Mouse (Mus musculus) frontal cortex, postnatal 25 days (tissue): Measurements from ENCODE around the gene Fancc.
A peak's percentile ranks its signal among the peaks of the same experiment; 100 is the strongest.
"Not testable (repeated sequence)": the region's sequence is repeated elsewhere in the genome, so short reads cannot be mapped to it uniquely, and the experiment has no call there.

Source experiments
- DNase-seq, 2 experiments: peaks; one replicate each; pipeline ENCODE4 v3.0.0; 2022; ENCODE audit warnings: low spot score in 2 of 2

Gene Fancc

DNA sequence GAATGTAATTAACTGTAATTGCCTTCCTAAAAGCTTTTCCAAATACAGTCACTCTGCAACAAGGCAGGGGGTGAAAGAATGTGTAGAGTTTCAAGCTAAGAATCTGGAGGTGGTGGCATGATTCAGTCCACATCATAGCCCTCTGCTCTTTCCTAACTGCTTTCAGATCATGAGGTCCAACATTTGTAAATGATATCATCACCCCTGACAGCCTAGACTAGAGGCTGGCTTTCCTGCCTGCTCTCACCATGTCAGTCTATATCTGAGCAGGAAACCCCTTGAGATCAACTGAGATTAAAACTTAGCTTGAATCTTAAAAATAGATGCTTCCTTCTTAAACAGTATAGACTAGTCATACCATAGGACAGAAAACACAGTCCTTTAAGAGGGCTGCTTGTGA lies 75.9 kb downstream of the Fancc start:
- no peak for DNase-seq

DNA sequence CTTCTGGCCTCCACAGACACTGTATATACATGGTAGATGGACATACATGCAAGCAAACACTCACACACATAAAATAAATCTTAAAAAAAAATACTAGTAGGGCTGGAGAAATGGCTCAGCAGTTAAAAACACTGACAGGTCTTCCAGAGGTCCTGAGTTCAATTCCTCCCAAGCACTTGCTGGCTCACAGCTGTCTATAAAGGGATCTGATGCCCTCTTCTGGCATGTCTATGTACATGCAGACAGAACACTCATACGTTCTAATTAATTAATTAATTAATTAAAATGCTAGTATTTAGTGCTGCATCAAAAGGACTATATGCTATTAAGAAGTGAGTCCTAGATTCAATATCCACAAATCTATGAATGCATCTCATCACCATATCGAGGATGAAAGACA lies 78.9 kb downstream of the Fancc start:
- DNase-seq, result no peak

DNA sequence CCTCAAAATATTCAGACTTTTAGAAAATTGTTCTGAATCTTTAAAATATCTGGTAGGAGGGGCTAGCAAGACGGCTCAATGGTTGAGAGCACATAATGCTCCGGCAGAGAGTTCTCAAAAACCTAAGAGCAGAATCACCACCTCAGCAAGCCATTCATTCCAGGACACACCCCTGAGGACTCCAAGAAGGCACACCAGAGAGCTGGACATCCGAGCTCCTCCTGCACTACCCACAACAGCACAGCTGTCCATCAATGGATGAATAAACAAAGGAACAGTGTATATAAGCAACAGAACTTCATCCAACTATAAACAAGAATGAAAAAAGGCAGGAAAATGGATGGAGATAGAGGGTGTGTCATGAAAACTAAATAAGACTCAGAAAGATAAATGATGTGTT lies 80.3 kb downstream of the Fancc start:
- DNase-seq, result no peak

DNA sequence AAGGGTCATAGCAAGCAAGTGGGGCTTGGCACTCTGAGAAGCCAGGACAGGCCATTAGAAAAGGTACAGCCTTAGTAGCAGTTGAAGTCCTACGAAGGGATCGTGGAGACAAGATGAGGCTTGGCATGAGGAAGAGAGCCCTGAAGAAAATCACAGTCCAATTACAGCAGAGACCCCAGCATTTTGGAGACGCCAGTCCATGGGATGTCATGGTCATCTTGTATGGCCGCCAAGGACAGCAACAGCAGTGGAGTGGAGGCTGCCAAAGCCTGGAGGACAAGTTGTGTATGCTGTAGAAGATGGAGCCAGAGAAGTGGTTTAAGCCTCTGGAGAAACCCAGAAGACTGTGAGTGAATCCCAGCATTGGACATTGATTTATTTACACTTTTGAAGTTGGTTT lies 84.4 kb downstream of the Fancc start:
- DNase-seq, result no peak

DNA sequence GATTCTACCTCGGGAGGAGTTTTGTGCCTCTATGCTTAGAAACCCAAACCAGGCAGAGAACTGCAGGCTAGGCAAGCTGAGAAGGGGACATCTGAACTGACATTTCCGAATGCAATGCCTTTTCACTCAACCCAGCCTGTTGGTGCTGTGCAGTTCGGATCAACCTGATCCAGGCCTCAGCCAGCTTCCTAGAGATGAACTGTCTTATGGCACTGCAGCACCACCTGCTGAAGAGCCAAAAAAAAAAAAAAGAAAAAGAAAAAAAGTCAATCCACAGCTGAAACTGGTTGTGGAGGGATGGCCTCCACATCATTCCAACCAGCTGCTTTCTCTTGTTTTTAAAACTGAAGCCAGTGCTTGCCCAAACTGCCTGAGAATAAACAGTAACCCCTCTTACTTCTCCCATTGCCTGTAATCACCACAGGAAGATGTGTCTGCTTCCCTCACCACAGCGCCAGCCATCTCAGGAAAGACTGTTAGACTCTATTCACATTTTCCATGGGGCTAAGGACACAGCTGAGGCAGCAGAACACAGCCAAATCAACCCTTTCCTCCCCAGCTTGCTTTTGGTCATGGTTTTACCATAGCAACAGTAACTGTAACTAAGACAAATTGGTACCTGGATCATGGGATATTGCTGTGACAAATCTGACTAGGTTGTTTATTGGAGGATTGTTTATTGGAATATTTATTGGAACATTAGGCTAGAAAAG lies 85.6 kb downstream of the Fancc start:
- no peak for DNase-seq

DNA sequence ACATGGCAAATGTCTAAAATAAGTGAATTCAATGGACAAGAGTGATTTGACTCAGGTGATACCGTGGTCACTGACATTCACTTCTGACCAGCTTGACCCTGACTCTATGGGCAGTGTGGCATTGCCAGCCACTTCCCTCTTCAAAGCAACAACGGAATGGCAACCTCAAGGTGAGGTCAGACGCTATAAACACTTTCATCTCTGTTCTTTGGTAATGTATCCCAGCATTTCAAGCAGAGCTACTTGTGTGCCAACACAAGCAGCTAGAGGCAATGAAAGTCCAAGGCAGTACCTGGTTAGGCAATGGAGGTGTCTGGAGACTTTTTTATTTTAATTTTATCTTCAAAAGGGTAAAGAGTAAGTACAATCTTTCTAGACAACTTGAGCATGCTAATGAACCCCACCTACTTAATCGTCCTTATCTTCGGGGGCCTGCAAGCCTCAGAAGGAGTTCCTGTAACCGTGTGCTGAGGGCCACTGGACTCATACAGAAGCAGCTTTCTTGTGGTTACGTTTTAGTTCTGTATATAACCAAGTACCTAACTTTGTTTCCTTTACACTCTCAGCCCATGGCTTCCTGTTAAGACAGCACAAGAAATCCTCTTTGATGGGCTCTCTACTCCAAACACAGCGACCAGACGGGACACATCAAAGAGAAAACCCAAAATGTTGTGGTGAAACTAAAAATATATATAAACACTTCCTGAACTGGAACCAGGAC lies 86.3 kb downstream of the Fancc start:
- no peak for DNase-seq

DNA sequence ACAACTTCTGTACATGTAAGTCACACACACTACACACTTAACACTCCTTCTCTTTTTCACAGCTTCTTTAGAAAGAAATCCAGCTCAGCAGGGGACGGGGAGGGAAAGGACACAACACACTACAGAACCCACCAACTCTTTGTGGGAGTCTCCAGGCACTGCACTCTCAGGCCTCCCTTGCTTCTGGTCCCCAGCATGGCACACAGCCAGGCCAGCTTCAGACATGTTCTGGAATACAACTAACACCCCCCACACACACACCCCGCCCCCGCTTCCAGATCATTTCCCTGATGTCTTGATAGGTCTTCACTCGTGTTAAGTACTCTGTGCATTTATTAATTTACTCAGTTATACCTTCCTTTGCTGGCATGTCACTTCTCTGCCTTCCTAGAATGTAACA lies 91.9 kb downstream of the Fancc start:
- no peak for DNase-seq

DNA sequence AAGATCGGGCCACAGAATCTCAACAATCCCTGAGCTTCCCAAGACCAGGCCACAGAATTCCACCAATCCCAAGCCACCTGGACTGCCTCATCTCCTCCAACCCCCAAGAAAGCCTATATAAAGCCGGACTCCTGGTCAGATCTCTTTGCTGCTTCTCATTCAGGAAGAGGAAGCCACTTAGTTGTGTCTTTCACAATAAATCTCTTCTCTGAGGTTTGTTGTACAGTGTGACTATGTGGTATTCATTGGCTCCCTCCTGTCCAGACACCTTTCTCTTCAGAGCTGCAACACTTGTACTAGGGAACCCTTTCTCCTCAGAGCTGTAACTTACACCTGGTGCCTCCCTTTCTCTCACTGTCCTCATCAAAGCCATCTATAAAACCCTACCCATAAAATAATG lies 92.4 kb downstream of the Fancc start:
- no peak for DNase-seq

DNA sequence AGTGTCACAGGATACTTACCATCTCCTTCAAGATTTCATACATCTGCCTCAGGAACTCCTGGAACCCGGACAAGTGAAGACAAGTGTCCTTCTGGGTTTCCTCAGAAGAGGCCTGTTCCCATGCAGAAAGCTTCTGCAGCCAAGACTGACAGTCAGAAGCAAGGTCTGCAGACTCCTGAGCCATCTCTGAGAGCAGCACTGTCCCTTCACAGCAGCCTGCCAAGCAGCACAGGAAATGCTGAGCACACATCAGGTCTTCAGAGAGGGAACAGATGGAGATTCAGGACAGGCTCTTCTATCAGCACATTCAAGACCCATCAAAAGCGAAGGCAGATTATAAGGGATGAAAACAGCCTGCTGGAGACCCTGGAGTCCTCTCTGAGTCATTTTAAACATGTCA lies 94.3 kb downstream of the Fancc start:
- DNase-seq, result no peak

DNA sequence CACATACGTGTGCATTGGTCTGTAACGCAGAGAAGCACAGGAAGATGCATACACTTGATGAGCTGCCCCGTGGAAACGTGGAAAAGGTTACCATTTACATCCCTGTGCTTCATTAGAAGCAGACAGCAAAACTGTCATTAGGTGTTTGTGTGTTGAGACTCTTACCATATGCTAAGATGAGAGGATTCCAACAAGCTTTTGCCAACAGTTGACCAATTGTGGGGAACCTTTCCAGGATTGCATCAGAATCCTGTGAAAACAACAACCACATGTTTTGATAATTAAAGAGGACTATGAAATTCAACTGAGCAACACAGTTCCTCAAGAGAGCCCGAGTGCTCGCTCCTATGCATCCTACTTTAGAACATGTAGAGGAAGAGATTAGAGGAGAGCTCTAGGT lies 97.0 kb downstream of the Fancc start:
- DNase-seq, result no peak

DNA sequence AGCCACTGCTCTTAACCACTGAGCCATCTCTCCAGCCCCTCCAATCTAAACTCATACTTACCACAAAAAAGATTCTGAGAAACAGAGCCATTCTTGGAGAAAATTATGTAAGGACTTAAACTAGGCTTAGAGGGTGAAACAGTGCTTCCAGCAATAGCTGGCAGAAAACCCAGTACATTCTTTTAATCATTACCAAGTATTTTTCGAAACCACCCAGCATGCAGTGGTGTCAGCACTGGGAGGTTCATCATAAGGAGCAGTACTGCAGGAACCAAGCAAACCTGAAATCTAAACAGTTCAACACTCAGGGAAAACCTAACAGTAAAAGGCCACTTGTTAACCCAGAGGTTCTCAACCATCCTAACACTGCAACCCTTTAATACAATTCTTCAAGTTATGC lies 99.7 kb downstream of the Fancc start:
- DNase-seq, result no peak

DNA sequence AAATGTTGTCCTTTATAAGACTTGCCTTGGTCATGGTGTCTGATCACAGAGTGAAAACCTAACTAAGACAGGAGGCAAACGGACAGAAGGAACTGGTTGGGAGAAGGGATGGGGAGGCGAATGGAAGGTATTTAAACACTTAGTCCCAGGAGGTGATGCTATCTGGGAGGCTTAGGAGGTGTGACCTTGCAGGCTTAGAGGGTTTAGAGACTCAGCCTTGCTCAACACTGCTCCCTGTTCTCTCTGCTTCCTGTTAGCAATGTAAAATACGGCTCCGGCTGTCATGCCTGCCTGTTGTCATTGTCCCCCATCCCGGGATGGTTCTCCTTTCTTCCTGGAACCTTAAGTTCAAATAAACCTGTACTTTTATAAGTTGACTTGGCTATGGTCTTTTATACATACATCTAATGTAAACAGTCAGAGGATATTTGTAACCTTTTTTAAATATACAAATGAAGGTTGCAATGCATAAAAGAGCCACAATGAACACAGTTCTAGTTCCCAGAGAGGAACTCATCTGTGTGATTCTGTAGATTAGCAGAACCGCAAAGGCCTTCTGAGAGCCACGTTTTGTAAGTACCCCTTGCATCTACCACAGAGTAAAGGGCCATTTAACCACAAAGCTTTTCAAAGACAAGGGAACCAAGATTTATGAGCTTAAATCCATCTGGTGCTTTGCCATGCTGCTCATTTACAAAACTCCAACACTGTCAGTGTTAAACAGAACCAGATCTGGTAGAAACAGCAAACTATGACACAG lies 102.6 kb downstream of the Fancc start:
- DNase-seq, result no peak

DNA sequence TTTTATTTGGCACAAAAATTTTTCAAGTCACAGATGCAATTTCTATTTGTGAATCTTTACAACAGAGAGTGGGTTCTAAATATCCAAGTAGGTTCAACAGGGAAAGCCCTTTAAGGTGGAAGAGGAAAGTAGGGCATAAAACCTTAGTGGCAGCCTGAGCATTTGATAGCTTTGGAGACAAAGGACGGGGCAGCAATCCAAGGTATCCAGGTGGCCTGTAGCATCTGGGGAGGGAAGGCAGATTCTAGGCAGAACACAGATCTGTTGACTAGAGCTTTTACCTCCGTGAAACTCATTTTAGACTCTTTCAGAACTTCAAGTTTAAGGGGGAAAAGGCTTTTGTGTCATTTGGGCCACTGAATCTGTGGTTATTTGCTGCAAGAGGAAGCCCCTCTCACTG lies 111.8 kb downstream of the Fancc start:
- no peak for DNase-seq

DNA sequence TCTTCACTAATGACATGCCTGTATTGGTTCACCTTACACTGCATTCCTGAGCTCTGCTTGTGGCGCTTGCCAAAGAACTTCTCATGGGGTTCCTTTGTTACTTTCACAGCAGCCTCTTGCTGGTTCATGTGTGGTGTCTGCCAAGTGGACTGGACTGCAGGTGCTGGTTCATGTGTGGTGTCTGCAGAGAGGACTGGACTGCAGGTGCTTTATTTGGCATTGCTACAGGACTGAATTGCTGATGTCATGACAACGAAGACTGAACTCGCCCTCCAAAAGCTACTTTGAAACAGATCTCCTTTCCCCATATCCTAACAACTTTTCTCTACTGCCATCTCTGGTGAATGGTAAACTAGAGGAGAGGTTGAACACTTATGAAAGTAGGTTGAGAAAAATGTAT lies 112.3 kb downstream of the Fancc start:
- DNase-seq, result no peak

DNA sequence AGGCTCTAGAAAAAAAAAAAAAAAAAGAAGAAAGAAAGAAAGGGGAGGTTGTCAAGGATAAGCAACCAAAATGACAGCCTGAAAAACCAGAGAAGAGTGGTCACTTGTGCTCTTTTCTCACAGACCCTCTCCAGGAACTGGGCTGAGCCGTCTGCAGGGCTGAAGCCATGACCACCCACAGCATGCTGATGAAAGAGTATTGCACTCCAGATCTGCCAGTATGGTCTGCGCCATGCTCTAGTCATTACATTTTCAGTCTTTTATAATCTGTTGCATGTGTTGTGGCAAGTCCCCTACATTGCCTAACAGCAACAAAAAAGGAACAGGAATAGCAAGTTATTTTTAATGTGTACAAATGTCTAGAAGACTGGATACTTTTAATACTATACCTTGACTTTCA lies 114.9 kb downstream of the Fancc start:
- DNase-seq, result no peak

DNA sequence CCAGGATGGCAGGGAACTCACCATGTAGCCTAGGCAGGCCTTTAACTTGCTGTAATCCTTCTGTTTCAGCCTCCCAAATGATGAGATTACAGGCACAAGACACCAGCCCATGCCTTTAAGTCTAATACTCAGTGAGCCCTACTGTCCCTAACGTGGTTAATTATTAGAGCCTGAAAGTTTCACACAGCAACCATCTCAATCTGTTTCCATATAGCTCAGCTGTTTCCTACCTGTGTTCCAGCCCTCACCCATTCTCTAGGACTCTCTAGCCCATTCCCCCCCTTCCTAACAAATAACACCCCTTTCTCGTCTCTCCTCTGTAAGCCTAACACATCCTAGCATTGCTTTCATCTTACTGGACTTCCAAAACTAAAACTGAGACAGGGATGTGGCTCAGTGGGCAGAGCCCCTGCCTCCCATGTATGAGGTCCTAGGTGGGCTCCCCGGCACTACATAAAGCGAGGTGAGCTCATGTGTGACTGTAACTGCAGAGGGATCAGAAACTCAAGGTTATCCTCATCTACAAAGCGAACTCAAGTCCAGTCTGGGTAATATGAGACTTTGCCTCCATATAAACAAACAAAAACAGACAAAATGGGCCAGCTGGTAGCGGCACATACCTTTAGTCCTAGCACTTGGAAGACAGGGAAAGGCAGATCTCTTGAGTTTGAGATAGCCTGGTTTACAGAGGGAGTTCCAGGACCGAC lies 123.5 kb downstream of the Fancc start:
- no peak for DNase-seq

DNA sequence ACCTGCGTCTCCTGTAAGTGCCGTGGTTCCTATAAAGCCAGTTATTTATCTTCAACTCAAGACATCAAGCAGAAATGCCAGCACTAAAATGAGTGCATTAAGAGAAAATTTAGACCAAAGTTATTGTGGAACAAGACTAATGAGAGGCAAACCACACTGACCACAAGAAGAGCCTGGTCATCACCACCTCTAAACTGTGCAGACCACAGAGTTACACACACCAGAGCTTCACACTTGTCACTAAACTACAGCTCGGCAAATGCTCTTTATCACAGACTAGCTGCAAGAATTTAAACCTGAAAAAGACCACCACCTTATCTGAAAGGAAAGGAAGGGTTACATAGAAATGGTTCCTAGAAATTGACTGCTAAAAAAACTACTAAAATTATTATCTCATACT lies 135.3 kb downstream of the Fancc start:
- no peak for DNase-seq

DNA sequence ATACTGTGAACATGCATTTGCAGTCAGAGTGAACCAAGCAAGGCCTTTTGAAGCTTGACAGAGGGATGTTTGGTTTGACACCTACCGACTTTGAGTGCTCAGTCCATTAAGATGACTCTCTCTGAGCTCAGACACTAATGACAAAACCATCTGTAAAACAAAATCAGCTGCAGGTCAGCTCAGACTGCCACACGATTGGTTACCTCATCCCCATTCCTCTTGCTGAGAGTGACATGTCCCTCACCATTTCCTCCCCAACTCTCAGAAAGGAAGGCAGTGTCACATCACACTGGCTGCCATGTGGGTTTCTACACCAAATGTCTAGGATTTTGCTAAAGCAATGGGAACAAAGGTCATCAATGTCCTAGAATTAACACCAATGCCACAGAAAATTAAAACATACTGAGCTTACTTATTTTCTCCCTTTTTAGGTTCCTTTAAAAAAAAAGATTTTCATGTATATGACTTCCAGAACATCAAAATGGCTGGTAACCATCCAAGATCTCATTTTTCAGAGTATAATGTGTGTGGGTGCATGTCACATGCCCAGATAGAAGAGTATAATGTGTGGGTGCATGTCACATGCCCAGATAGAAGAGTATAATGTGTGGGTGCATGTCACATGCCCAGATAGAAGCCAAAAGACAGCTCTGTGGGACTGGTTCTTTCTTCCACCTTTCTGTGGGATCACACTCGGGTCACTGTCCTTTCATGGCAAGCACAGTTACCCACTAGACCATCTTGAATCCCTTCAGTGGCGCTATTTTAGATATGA lies 136.8 kb downstream of the Fancc start:
- DNase-seq, result no peak

DNA sequence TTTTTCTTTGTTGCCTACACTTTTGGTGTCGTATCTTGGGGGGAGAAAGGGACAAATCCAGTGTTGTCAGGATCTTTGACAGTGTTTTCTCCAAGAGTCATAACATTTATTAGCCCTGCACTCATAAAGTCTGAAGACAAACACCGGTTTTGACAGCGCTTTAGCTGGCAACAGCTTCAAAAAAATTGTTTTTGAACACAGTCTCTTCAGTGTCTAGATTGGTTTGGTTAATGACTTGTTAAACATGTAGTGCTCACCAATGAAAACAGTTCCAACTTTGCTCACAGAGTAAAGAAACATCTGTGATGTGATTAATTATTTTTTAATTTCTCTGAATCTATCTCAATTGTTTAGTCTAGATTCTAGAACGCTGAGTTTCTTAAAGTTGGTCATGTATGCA lies 137.7 kb downstream of the Fancc start:
- DNase-seq, result no peak

DNA sequence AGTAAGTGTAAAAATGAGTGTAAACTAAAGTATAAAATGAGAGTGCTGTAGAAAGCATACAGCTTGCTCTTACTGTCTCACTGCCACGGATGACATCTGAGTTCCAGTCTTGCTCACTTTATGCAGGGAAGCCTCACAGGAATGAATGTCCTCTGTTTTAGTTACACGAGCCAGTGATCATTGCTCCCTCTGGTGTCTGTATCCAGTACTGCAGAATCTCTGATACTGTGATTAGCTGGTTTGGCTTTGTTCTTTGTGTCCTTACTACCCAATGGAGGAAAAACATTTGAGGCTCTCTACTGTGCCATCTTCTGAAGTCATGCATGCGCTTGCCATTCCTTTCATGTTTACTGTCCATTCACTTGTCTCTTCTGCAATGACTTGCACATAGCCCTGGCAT lies 140.5 kb downstream of the Fancc start:
- DNase-seq, result peak; percentile 35 to 54

DNA sequence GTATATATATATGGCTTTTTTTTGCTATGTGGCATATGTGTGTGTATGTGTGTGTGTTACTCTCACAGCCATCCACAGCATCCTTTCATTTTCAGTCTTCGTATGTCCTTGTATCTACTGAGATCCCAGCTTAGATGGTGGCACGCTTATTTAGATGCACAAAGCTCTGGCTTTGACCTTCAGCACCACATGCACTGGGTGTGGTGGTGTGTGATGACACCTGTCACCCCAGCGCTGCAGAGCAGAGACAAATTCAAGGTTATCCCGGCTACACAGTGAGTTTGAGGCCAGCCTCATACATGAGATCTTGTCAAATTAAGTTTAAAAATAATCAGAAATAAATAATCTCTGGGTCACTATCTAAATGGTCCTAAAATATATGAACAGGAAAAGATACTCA lies 141.0 kb downstream of the Fancc start:
- DNase-seq, result no peak

DNA sequence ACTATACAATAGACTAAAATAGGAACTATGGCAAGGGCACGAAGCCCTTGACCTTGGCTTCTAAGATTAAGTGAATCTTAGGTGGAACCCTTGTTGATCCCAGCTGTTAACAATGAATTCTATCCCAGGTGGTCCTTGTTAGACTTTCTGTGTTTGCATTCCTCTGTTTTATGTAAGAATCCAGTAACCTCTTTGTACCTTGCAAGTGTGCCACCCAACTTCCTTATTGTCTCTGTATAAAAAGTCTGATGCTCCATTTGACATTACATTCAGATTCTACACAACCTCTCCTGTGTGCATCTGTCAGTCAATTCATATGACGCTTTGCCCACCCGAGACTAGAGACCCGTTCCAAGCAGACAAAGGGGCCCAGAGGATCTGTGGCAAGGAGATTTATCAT lies 143.8 kb downstream of the Fancc start:
- not testable (repeated sequence) for DNase-seq
